Mouse (Mus musculus) ES-E14 (cell line): Measurements from ENCODE around the gene Ccdc157.

Experiments used
- CHD2 ChIP-seq: IDR thresholded peaks from 2 replicates; pipeline ENCODE4 v1.6.1; 2014; ENCODE audit warnings: mild to moderate bottlenecking, low read depth, low read length, inconsistent platforms
- HCFC1 ChIP-seq: IDR thresholded peaks from 2 replicates; pipeline ENCODE4 v1.6.1; 2012; ENCODE audit warnings: low read length, inconsistent platforms, borderline replicate concordance; ENCODE audit not compliant: insufficient read depth
- MAFK ChIP-seq: IDR thresholded peaks from 2 replicates; pipeline ENCODE4 v1.6.1; 2014; ENCODE audit warnings: mild to moderate bottlenecking, low read depth, low read length, inconsistent platforms; ENCODE audit not compliant: insufficient read depth
- ZC3H11A ChIP-seq: IDR thresholded peaks from 2 replicates; pipeline ENCODE4 v1.6.1; 2012; ENCODE audit warnings: low read depth, mild to moderate bottlenecking, inconsistent platforms, low read length, borderline replicate concordance
- ZNF384 ChIP-seq: IDR thresholded peaks from 2 replicates; pipeline ENCODE4 v1.6.1; 2012; ENCODE audit warnings: low read depth, low read length, inconsistent platforms

GRCm38 (mm10) chr11:4196636-4197035, 36.5 kb upstream of the Ccdc157 start:
- TF ChIP-seq HCFC1 (no peak), ZC3H11A (no peak), MAFK (peak; percentile 56), ZNF384 (no peak), CHD2 (no peak)
